Mouse (Mus musculus): Measurements from ENCODE around the gene Tjp1. TPM values are rescaled to one million over a fixed set of nuclear protein-coding genes. Genes with fewer than 3 reads are reported as not detected.
A peak's percentile ranks its signal among the peaks of the same experiment; 100 is the strongest.

The Tjp1 gene
- polyA plus RNA-seq, 1 experiment from 2014 or later = 15.3 TPM

- no peaks in the 10 kb centered on the region for H3K9me3 ChIP-seq (ENCODE audit: control insufficient read depth, low read length)
- no peak overlapping the region for H3K4me2 ChIP-seq (ENCODE audit: low read length)
- H3K27ac ChIP-seq (replicated peaks in 1 of 2; ENCODE audit: control insufficient read depth in 1 of 2, insufficient read depth in 1 of 2, low read depth in 2 of 2, low read length in 2 of 2) = no peak overlapping the region
- 83% methylated on average over 4 of the region's 4 CpGs for WGBS
- peaks cover 15 to 24% of the 10 kb centered on the region in 2 experiments for H3K4me1 ChIP-seq (ENCODE audit: control insufficient read depth in 2 of 2, insufficient read depth in 2 of 2, low read length in 2 of 2)
- no peak overlapping the region for H3K9ac ChIP-seq (ENCODE audit: low read length)
- no peaks in the 10 kb centered on the region for H3K27me3 ChIP-seq (ENCODE audit: control insufficient read depth, insufficient read depth, low read length)
- H3K36me3 ChIP-seq (ENCODE audit: control insufficient read depth, insufficient read depth, low read length) = no peaks in the 10 kb centered on the region
- no peak overlapping the region for H3K4me3 ChIP-seq (ENCODE audit: control insufficient read depth in 1 of 2, insufficient read depth in 1 of 2, low read depth in 1 of 2, low read length in 2 of 2)
- ATAC-seq (ENCODE audit: insufficient number of reproducible peaks, insufficient read depth, low FRiP score, low read depth) = no peak
These were observed 131.7 kb downstream of the Tjp1 start for GRCm38 (mm10) chr7:65395891-65396290.

- Histone ChIP-seq H3K9ac (ENCODE audit: low read length) (no peak overlapping the region), H3K4me1 (ENCODE audit: control insufficient read depth in 2 of 2, insufficient read depth in 2 of 2, low read length in 2 of 2) (peaks cover 15 to 24% of the 10 kb centered on the region in 2 experiments), H3K4me2 (ENCODE audit: low read length) (no peak overlapping the region), H3K27me3 (ENCODE audit: control insufficient read depth, insufficient read depth, low read length) (no peaks in the 10 kb centered on the region), H3K27ac (replicated peaks in 1 of 2; ENCODE audit: control insufficient read depth in 1 of 2, insufficient read depth in 1 of 2, low read depth in 2 of 2, low read length in 2 of 2) (no peak overlapping the region; a peak in 1 of 4 replicates), H3K36me3 (ENCODE audit: control insufficient read depth, insufficient read depth, low read length) (no peaks in the 10 kb centered on the region), H3K4me3 (ENCODE audit: control insufficient read depth in 1 of 2, insufficient read depth in 1 of 2, low read depth in 1 of 2, low read length in 2 of 2) (no peak overlapping the region), H3K9me3 (ENCODE audit: control insufficient read depth, low read length) (no peaks in the 10 kb centered on the region)
- ATAC-seq (ENCODE audit: insufficient number of reproducible peaks, insufficient read depth, low FRiP score, low read depth) = no peak
- WGBS = 43% methylated on average over 5 of the region's 5 CpGs
These were observed 132.4 kb downstream of the Tjp1 start for GRCm38 (mm10) chr7:65395166-65395565.

- Histone ChIP-seq H3K4me1 (ENCODE audit: control insufficient read depth in 2 of 2, insufficient read depth in 2 of 2, low read length in 2 of 2) (peaks cover 15 to 24% of the 10 kb centered on the region in 2 experiments), H3K27me3 (ENCODE audit: control insufficient read depth, insufficient read depth, low read length) (no peaks in the 10 kb centered on the region), H3K36me3 (ENCODE audit: control insufficient read depth, insufficient read depth, low read length) (no peaks in the 10 kb centered on the region), H3K9ac (ENCODE audit: low read length) (no peak overlapping the region), H3K27ac (replicated peaks in 1 of 2; ENCODE audit: control insufficient read depth in 1 of 2, insufficient read depth in 1 of 2, low read depth in 2 of 2, low read length in 2 of 2) (no peak overlapping the region; a peak in 1 of 4 replicates), H3K4me2 (ENCODE audit: low read length) (peak overlapping the region; percentile 54; the same call in 1 of the 2 replicates), H3K9me3 (ENCODE audit: control insufficient read depth, low read length) (no peaks in the 10 kb centered on the region), H3K4me3 (ENCODE audit: control insufficient read depth in 1 of 2, insufficient read depth in 1 of 2, low read depth in 1 of 2, low read length in 2 of 2) (no peak overlapping the region)
- ATAC-seq (ENCODE audit: insufficient number of reproducible peaks, insufficient read depth, low FRiP score, low read depth) = no peak
- WGBS = 47% methylated on average over 2 of the region's 2 CpGs
These were observed 132.9 kb downstream of the Tjp1 start for GRCm38 (mm10) chr7:65394672-65395071.

GRCm38 (mm10) chr7:65393704-65394452, 133.7 kb downstream of the Tjp1 start:
- Histone ChIP-seq H3K4me3 (ENCODE audit: control insufficient read depth in 1 of 2, insufficient read depth in 1 of 2, low read depth in 1 of 2, low read length in 2 of 2) (peak overlapping the region in 1 of 2 experiments; percentile 3; a peak in 1 of 4 replicates), H3K9ac (ENCODE audit: low read length) (peak overlapping the region; percentile 56), H3K4me1 (ENCODE audit: control insufficient read depth in 2 of 2, insufficient read depth in 2 of 2, low read length in 2 of 2) (peaks cover 15 to 24% of the 10 kb centered on the region in 2 experiments), H3K4me2 (ENCODE audit: low read length) (peak overlapping the region; percentile 54), H3K9me3 (ENCODE audit: control insufficient read depth, low read length) (no peaks in the 10 kb centered on the region), H3K27ac (replicated peaks in 1 of 2; ENCODE audit: control insufficient read depth in 1 of 2, insufficient read depth in 1 of 2, low read depth in 2 of 2, low read length in 2 of 2) (peak overlapping the region in 1 of 2 experiments; percentile 0; a peak in 2 of 4 replicates), H3K27me3 (ENCODE audit: control insufficient read depth, insufficient read depth, low read length) (no peaks in the 10 kb centered on the region), H3K36me3 (ENCODE audit: control insufficient read depth, insufficient read depth, low read length) (no peaks in the 10 kb centered on the region)
- 0 out of 2 replicates have a peak, but pooled peaks have one; percentile 35 for ATAC-seq (ENCODE audit: insufficient number of reproducible peaks, insufficient read depth, low FRiP score, low read depth)
- 11% methylated on average over 17 of the region's 17 CpGs for WGBS

GRCm38 (mm10) chr7:65392986-65393385, 134.6 kb downstream of the Tjp1 start:
- H3K4me3 ChIP-seq (ENCODE audit: control insufficient read depth in 1 of 2, insufficient read depth in 1 of 2, low read depth in 1 of 2, low read length in 2 of 2) = no peak overlapping the region
- no peaks in the 10 kb centered on the region for H3K27me3 ChIP-seq (ENCODE audit: control insufficient read depth, insufficient read depth, low read length)
- H3K9ac ChIP-seq (ENCODE audit: low read length) = no peak overlapping the region
- no peak overlapping the region for H3K4me2 ChIP-seq (ENCODE audit: low read length)
- no peak for ATAC-seq (ENCODE audit: insufficient number of reproducible peaks, insufficient read depth, low FRiP score, low read depth)
- no peak overlapping the region for H3K27ac ChIP-seq (replicated peaks in 1 of 2; ENCODE audit: control insufficient read depth in 1 of 2, insufficient read depth in 1 of 2, low read depth in 2 of 2, low read length in 2 of 2)
- H3K36me3 ChIP-seq (ENCODE audit: control insufficient read depth, insufficient read depth, low read length) = no peaks in the 10 kb centered on the region
- 69% methylated on average over 9 of the region's 9 CpGs for WGBS
- no peaks in the 10 kb centered on the region for H3K9me3 ChIP-seq (ENCODE audit: control insufficient read depth, low read length)
- peaks cover 21 to 29% of the 10 kb centered on the region in 2 experiments for H3K4me1 ChIP-seq (ENCODE audit: control insufficient read depth in 2 of 2, insufficient read depth in 2 of 2, low read length in 2 of 2)

- Histone ChIP-seq H3K4me3 (ENCODE audit: control insufficient read depth in 1 of 2, insufficient read depth in 1 of 2, low read depth in 1 of 2, low read length in 2 of 2) (no peak overlapping the region), H3K36me3 (ENCODE audit: control insufficient read depth, insufficient read depth, low read length) (no peaks in the 10 kb centered on the region), H3K9ac (ENCODE audit: low read length) (no peak overlapping the region), H3K27ac (replicated peaks in 1 of 2; ENCODE audit: control insufficient read depth in 1 of 2, insufficient read depth in 1 of 2, low read depth in 2 of 2, low read length in 2 of 2) (no peak overlapping the region), H3K27me3 (ENCODE audit: control insufficient read depth, insufficient read depth, low read length) (no peaks in the 10 kb centered on the region), H3K4me1 (ENCODE audit: control insufficient read depth in 2 of 2, insufficient read depth in 2 of 2, low read length in 2 of 2) (peaks cover 16 to 23% of the 10 kb centered on the region in 2 experiments), H3K9me3 (ENCODE audit: control insufficient read depth, low read length) (no peaks in the 10 kb centered on the region), H3K4me2 (ENCODE audit: low read length) (no peak overlapping the region)
- WGBS = 80% methylated on average over 7 of the region's 7 CpGs
- ATAC-seq (ENCODE audit: insufficient number of reproducible peaks, insufficient read depth, low FRiP score, low read depth) = no peak
These were observed 138.0 kb downstream of the Tjp1 start for GRCm38 (mm10) chr7:65389539-65389938.

GRCm38 (mm10) chr7:65388243-65389013, 139.2 kb downstream of the Tjp1 start:
- no peak overlapping the region for H3K9ac ChIP-seq (ENCODE audit: low read length)
- 61% methylated on average over 8 of the region's 8 CpGs for WGBS
- no peaks in the 10 kb centered on the region for H3K36me3 ChIP-seq (ENCODE audit: control insufficient read depth, insufficient read depth, low read length)
- 0 out of 2 replicates have a peak overlapping the region, but pooled peaks have one; percentile 2 for H3K4me2 ChIP-seq (ENCODE audit: low read length)
- no peak overlapping the region for H3K4me3 ChIP-seq (ENCODE audit: control insufficient read depth in 1 of 2, insufficient read depth in 1 of 2, low read depth in 1 of 2, low read length in 2 of 2)
- ATAC-seq (ENCODE audit: insufficient number of reproducible peaks, insufficient read depth, low FRiP score, low read depth) = peak; percentile 73; the same call in 1 of the 2 replicates
- no peaks in the 10 kb centered on the region for H3K27me3 ChIP-seq (ENCODE audit: control insufficient read depth, insufficient read depth, low read length)
- H3K9me3 ChIP-seq (ENCODE audit: control insufficient read depth, low read length) = no peaks in the 10 kb centered on the region
- peaks cover 8 to 12% of the 10 kb centered on the region in 2 experiments for H3K4me1 ChIP-seq (ENCODE audit: control insufficient read depth in 2 of 2, insufficient read depth in 2 of 2, low read length in 2 of 2)
- H3K27ac ChIP-seq (replicated peaks in 1 of 2; ENCODE audit: control insufficient read depth in 1 of 2, insufficient read depth in 1 of 2, low read depth in 2 of 2, low read length in 2 of 2) = peak overlapping the region; percentile 68 to 75

Measured in heart, embryonic 14.5 days (tissue).